Mouse (Mus musculus) small intestine, adult 2 months (tissue): ENCODE results near the gene Trim44. TPM values are rescaled to one million over a fixed set of nuclear protein-coding genes. Genes with fewer than 3 reads are reported as not detected.

Experiments
- H3K27ac ChIP-seq: fragments of 200-500 bp; 2 replicates; pipeline ENCODE4 v1.5.1; 2012; ENCODE audit warnings: low read depth, low read length, control low read depth, inconsistent platforms; ENCODE audit not compliant: insufficient read depth
- H3K27me3 ChIP-seq: fragments of 200-500 bp; 2 replicates; pipeline ENCODE4 v1.6.1; 2012; ENCODE audit warnings: mild to moderate bottlenecking, moderate library complexity, low read length, inconsistent platforms; ENCODE audit not compliant: control insufficient read depth, insufficient read depth
- H3K36me3 ChIP-seq: fragments of 200-500 bp; 2 replicates; pipeline ENCODE4 v1.6.1; 2012; ENCODE audit warnings: mild to moderate bottlenecking, low read length, control low read depth, inconsistent platforms; ENCODE audit not compliant: control insufficient read depth, insufficient read depth
- H3K4me1 ChIP-seq: fragments of 200-500 bp; 2 replicates; pipeline ENCODE4 v1.6.1; 2012; ENCODE audit warnings: low read length, inconsistent platforms, mixed read lengths; ENCODE audit not compliant: control insufficient read depth, insufficient read depth, insufficient read length
- H3K4me3 ChIP-seq: fragments of 200-500 bp; 2 replicates; pipeline ENCODE4 v1.5.1; 2012; ENCODE audit warnings: low read depth, mild to moderate bottlenecking, control low read depth, inconsistent platforms, low read length, moderate library complexity
- CTCF ChIP-seq: fragments of 200-500 bp; IDR thresholded peaks from 2 replicates; pipeline ENCODE4 v1.5.1; 2012; ENCODE audit warnings: low read depth, mild to moderate bottlenecking, control low read depth, inconsistent platforms, low read length, moderate library complexity, mixed read lengths; ENCODE audit not compliant: insufficient replicate concordance, insufficient read length; ENCODE audit errors: extremely low read depth
- POLR2A ChIP-seq: fragments of 200-500 bp; IDR thresholded peaks from 2 replicates; pipeline ENCODE4 v1.6.1; 2012; ENCODE audit warnings: low read depth, mild to moderate bottlenecking, control low read depth, inconsistent platforms, low read length, moderate library complexity
- WGBS: fragments of 180-500 bp; shearing (Covaris S2); methylation state at CpG from one replicate; pipeline ENCODE4 v1.1.7; 2018; 5-methylcytosine and 5-hydroxymethylcytosine counted together
- polyA plus RNA-seq: library from polyadenylated mRNA; depleted of rRNA; stranded (reverse); fragments of >200 nt; gene quantifications from 2 replicates; pipeline ENCODE4 v1.2.3, GENCODE M21; 2012

Gene Trim44
- polyA plus RNA-seq, 1 experiment = 4.2 TPM

- H3K27ac ChIP-seq = no peak overlapping the region
- H3K4me3 ChIP-seq = no peak overlapping the region
- no peaks in the 10 kb centered on the region for H3K36me3 ChIP-seq
- no peaks in the 10 kb centered on the region for H3K27me3 ChIP-seq
- H3K4me1 ChIP-seq = no peaks in the 10 kb centered on the region
- TF ChIP-seq CTCF (no peak), POLR2A (no peak)
- 69% methylated on average over 2 of the region's 2 CpGs for WGBS
These were observed 104.4 kb downstream of the Trim44 start for GRCm38 (mm10) chr2:102303274-102303673.

GRCm38 (mm10) chr2:102302532-102302931, 105.1 kb downstream of the Trim44 start:
- TF ChIP-seq POLR2A (no peak), CTCF (no peak)
- H3K36me3 ChIP-seq = no peaks in the 10 kb centered on the region
- no peaks in the 10 kb centered on the region for H3K27me3 ChIP-seq
- 96% methylated on average over 1 of the region's 1 CpGs for WGBS
- no peaks in the 10 kb centered on the region for H3K4me1 ChIP-seq
- no peak overlapping the region for H3K4me3 ChIP-seq
- no peak overlapping the region for H3K27ac ChIP-seq

DNA sequence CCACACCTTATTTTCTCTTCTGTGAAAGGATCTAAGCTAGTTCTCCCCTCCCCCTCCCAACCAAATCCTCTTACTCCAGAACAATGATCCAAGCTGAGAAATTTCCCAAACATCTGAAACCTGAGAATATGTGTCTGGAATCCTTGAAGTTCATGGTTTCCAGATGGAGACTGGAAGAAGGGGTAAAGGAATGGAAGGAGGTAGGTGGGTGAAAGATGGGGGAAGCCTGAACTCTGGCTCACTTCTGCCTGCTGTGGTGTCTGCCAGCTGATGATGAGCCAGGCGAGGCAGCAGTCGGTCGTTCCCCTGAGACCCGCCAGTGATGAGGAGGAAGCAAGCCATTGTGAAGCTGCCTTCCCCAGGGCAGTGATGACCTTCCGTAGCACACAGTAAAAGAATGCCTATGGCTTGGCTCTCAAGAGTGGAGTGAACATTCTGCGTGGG, 112.8 kb downstream of the Trim44 start:
- no peak overlapping the region for H3K4me3 ChIP-seq
- no peak overlapping the region for H3K27ac ChIP-seq
- no peaks in the 10 kb centered on the region for H3K27me3 ChIP-seq
- TF ChIP-seq CTCF (no peak), POLR2A (no peak)
- no peaks in the 10 kb centered on the region for H3K36me3 ChIP-seq
- H3K4me1 ChIP-seq = peaks cover 3% of the 10 kb centered on the region; the same call in 1 of the 2 replicates
- 32% methylated on average over 6 of the region's 6 CpGs for WGBS

DNA sequence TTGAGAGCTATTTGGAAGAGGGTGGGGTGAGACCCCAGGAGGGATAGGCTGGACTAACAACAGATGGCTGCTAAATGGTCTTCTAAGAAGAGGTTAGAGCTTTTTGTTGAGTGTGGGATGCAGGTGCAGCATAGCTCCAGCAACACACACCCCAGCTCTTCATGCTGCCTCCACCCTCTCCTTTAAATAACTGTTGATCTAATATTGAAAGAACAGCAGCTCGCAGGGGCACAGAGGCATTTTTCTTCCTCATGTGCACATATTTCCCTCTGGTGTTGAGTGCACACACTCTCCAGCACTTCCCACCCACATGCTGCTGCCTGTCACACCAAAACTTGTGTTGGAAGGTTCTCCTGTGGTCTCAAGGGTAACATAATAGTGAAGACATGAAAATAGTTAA, 114.4 kb downstream of the Trim44 start:
- H3K27me3 ChIP-seq = no peaks in the 10 kb centered on the region
- WGBS = 37% methylated on average over 1 of the region's 1 CpGs
- peaks cover 3% of the 10 kb centered on the region; the same call in 1 of the 2 replicates for H3K4me1 ChIP-seq
- no peak overlapping the region for H3K4me3 ChIP-seq
- H3K27ac ChIP-seq = no peak overlapping the region
- TF ChIP-seq POLR2A = no peak
- no peak for TF ChIP-seq CTCF
- H3K36me3 ChIP-seq = no peaks in the 10 kb centered on the region

GRCm38 (mm10) chr2:102292051-102292450, 115.6 kb downstream of the Trim44 start:
- 55% methylated on average over 1 of the region's 1 CpGs for WGBS
- Histone ChIP-seq H3K4me3 (no peak overlapping the region), H3K36me3 (no peaks in the 10 kb centered on the region), H3K4me1 (peaks cover 3% of the 10 kb centered on the region; the same call in 1 of the 2 replicates), H3K27ac (no peak overlapping the region), H3K27me3 (no peaks in the 10 kb centered on the region)
- TF ChIP-seq POLR2A (no peak), CTCF (no peak)

GRCm38 (mm10) chr2:102291533-102291932, 116.1 kb downstream of the Trim44 start:
- H3K4me1 ChIP-seq = peaks cover 3% of the 10 kb centered on the region; the same call in 1 of the 2 replicates
- no peak overlapping the region for H3K27ac ChIP-seq
- H3K27me3 ChIP-seq = no peaks in the 10 kb centered on the region
- TF ChIP-seq CTCF = no peak
- TF ChIP-seq POLR2A = no peak
- 68% methylated on average over 2 of the region's 2 CpGs for WGBS
- no peak overlapping the region for H3K4me3 ChIP-seq
- no peaks in the 10 kb centered on the region for H3K36me3 ChIP-seq

- H3K36me3 ChIP-seq = no peaks in the 10 kb centered on the region
- 55% methylated on average over 5 of the region's 5 CpGs for WGBS
- no peak overlapping the region for H3K4me3 ChIP-seq
- H3K27ac ChIP-seq = no peak overlapping the region
- no peaks in the 10 kb centered on the region for H3K27me3 ChIP-seq
- TF ChIP-seq POLR2A = no peak
- H3K4me1 ChIP-seq = peaks cover 3% of the 10 kb centered on the region; the same call in 1 of the 2 replicates
These were observed 117.6 kb downstream of the Trim44 start for GRCm38 (mm10) chr2:102290041-102290440.

DNA sequence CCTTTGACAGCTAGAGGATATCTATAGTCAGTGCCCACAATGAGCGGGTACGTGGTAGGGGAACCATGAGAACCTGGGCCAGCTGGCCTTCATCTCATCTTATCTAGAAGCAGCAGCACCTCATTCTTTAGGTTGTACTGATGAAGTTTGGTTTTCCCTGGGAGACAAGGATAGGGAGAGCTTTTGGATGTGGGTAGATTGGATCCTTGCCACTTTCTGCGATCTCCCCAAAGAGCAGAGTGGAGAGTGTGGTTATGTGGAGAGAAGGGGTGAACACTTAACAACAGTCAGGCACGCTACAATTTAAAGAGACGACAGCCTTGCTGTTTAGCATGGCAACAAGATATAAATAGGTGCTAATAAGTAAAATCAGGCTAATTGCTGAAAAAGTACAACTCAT, 119.0 kb downstream of the Trim44 start:
- no peak overlapping the region for H3K27ac ChIP-seq
- 44% methylated on average over 5 of the region's 5 CpGs for WGBS

More for the DNA sequence above, 119.0 kb downstream of the Trim44 start:
- H3K27me3 ChIP-seq = no peaks in the 10 kb centered on the region
- H3K4me3 ChIP-seq = no peak overlapping the region
- TF ChIP-seq CTCF = no peak
- no peak for TF ChIP-seq POLR2A
- H3K4me1 ChIP-seq = no peaks in the 10 kb centered on the region
- H3K36me3 ChIP-seq = no peaks in the 10 kb centered on the region
